Mouse (Mus musculus) embryonic stem cell, embryonic (primary cell): Measurements from ENCODE around the gene Vangl1.

Experiments used
- CTCF ChIA-PET, 4 experiments: fragments of 300-600 bp in 2 of 4; fragments of 350-600 bp in 2 of 4; sonication (Branson Sonifier 250); formaldehyde crosslinking; loops; one replicate each; lab custom pipeline; 2022; ENCODE audit warnings: inconsistent platforms in 2 of 4; lab: Charles Lee
- POLR2A ChIA-PET, 4 experiments: fragments of 300-600 bp in 2 of 4; fragments of 350-600 bp in 2 of 4; sonication (Branson Sonifier 250); formaldehyde crosslinking; loops; one replicate each; lab custom pipeline; 2022; ENCODE audit warnings: antibody characterized with exemption in 4 of 4, inconsistent platforms in 1 of 4; lab: Charles Lee

Vangl1 gene

GRCm38 (mm10) chr3:102205458-102205830 is 951 bp upstream of the Vangl1 start:
- ChIA-PET POLR2A (interaction anchor here (0.7 to 4.8 kb wide), 17 partner anchors 8 to 122 kb away, joined by 3 to 47 read pairs (median 4); no protein-coding TSS in a partner anchor), CTCF (interaction anchor here in 2 of 4 experiments (0.9 to 1.3 kb wide), 3 partner anchors 11 to 12 kb away, joined by 3 to 4 read pairs (median 3); no protein-coding TSS in a partner anchor)

GRCm38 (mm10) chr3:102204734-102205457 is 403 bp upstream of the Vangl1 start:
- CTCF ChIA-PET: interaction anchor here in 3 of 4 experiments (1.0 to 1.3 kb wide), 3 partner anchors 10 to 11 kb away, joined by 3 to 6 read pairs (median 4); no protein-coding TSS in a partner anchor
- POLR2A ChIA-PET: interaction anchor here (0.5 to 4.8 kb wide), 23 partner anchors 9 to 1479 kb away, joined by 3 to 47 read pairs (median 4); no protein-coding TSS in a partner anchor

- ChIA-PET POLR2A (interaction anchor here (0.6 to 4.8 kb wide), 13 partner anchors 9 to 62 kb away, joined by 3 to 47 read pairs (median 5); no protein-coding TSS in a partner anchor), CTCF (no interaction called here)
Measured at GRCm38 (mm10) chr3:102203131-102203530, 1.4 kb downstream of the Vangl1 start.

- ChIA-PET POLR2A (interaction anchor here in 2 of 4 experiments (0.9 to 1.6 kb wide), 4 partner anchors 8 to 33 kb away, joined by 3 to 5 read pairs (median 4); no protein-coding TSS in a partner anchor), CTCF (no interaction called here)
Measured at GRCm38 (mm10) chr3:102199991-102200390, 4.5 kb downstream of the Vangl1 start.

- POLR2A ChIA-PET: interaction anchor here in 3 of 4 experiments (0.9 to 1.9 kb wide), 11 partner anchors 9 to 363 kb away, joined by 3 to 6 read pairs (median 4); no protein-coding TSS in a partner anchor
- CTCF ChIA-PET: no interaction called here
Measured at GRCm38 (mm10) chr3:102199226-102199625, 5.3 kb downstream of the Vangl1 start.

GRCm38 (mm10) chr3:102198446-102198845 is 6.0 kb downstream of the Vangl1 start:
- ChIA-PET POLR2A (interaction anchor here in 3 of 4 experiments (0.9 to 1.9 kb wide), 11 partner anchors 8 to 362 kb away, joined by 3 to 8 read pairs (median 4); no protein-coding TSS in a partner anchor), CTCF (interaction anchor here in 1 of 4 experiments (1.0 kb wide), 1 partner anchor 12 kb away, joined by 3 read pairs; no protein-coding TSS in a partner anchor)

GRCm38 (mm10) chr3:102197746-102198145 is 6.7 kb downstream of the Vangl1 start:
- POLR2A ChIA-PET: interaction anchor here in 3 of 4 experiments (0.5 to 2.2 kb wide), 11 partner anchors 8 to 1010 kb away, joined by 3 to 8 read pairs (median 4); partner anchors contain the start of gene Igsf3 (in 1 of the 3)
- CTCF ChIA-PET: no interaction called here

GRCm38 (mm10) chr3:102197152-102197551 is 7.3 kb downstream of the Vangl1 start:
- ChIA-PET POLR2A (interaction anchor here (0.5 to 2.2 kb wide), 13 partner anchors 8 to 1011 kb away, joined by 3 to 8 read pairs (median 4); partner anchors contain the start of genes Csde1 (in 1 of the 4) and Igsf3 (in 1 of the 4)), CTCF (no interaction called here)

- POLR2A ChIA-PET: interaction anchor here in 3 of 4 experiments (0.9 to 2.2 kb wide), 4 partner anchors 11 to 32 kb away, joined by 3 to 8 read pairs (median 4); no protein-coding TSS in a partner anchor
- CTCF ChIA-PET: interaction anchor here in 1 of 4 experiments (0.6 kb wide), 1 partner anchor 134 kb away, joined by 4 read pairs; no protein-coding TSS in a partner anchor
Measured at GRCm38 (mm10) chr3:102196166-102196565, 8.3 kb downstream of the Vangl1 start.

- ChIA-PET CTCF (interaction anchor here in 1 of 4 experiments (0.6 kb wide), 1 partner anchor 134 kb away, joined by 4 read pairs; no protein-coding TSS in a partner anchor), POLR2A (interaction anchor here in 3 of 4 experiments (0.9 to 2.9 kb wide), 8 partner anchors 18 to 112 kb away, joined by 3 to 10 read pairs (median 4); no protein-coding TSS in a partner anchor)
Measured at GRCm38 (mm10) chr3:102195762-102196161, 8.7 kb downstream of the Vangl1 start.

- ChIA-PET CTCF (interaction anchor here in 3 of 4 experiments (0.6 to 1.3 kb wide), 6 partner anchors 10 to 667 kb away, joined by 3 to 6 read pairs (median 4); partner anchors contain the start of gene Vangl1 (in 2 of the 3)), POLR2A (interaction anchor here (0.5 to 2.9 kb wide), 20 partner anchors 8 to 111 kb away, joined by 3 to 12 read pairs (median 4); partner anchors contain the start of gene Vangl1 (in 2 of the 4))
Measured at GRCm38 (mm10) chr3:102194291-102195051, 10.0 kb downstream of the Vangl1 start.

- ChIA-PET CTCF (interaction anchor here in 3 of 4 experiments (0.6 to 1.3 kb wide), 7 partner anchors 9 to 667 kb away, joined by 3 to 5 read pairs (median 4); partner anchors contain the start of gene Vangl1 (in 1 of the 3)), POLR2A (interaction anchor here (0.5 to 2.9 kb wide), 19 partner anchors 8 to 63 kb away, joined by 3 to 12 read pairs (median 4); partner anchors contain the start of gene Vangl1 (in 2 of the 4))
Measured at GRCm38 (mm10) chr3:102193488-102194290, 10.8 kb downstream of the Vangl1 start.

- ChIA-PET POLR2A (interaction anchor here in 3 of 4 experiments (0.6 to 2.9 kb wide), 7 partner anchors 9 to 39 kb away, joined by 3 to 12 read pairs (median 6); partner anchors contain the start of gene Vangl1 (in 1 of the 3)), CTCF (interaction anchor here in 1 of 4 experiments (1.3 kb wide), 1 partner anchor 25 kb away, joined by 4 read pairs; no protein-coding TSS in a partner anchor)
Measured at GRCm38 (mm10) chr3:102192621-102193020, 11.9 kb downstream of the Vangl1 start.

- POLR2A ChIA-PET: interaction anchor here in 1 of 4 experiments (0.8 kb wide), 1 partner anchor 25 kb away, joined by 4 read pairs; no protein-coding TSS in a partner anchor
- CTCF ChIA-PET: no interaction called here
Measured at GRCm38 (mm10) chr3:102191575-102191974, 12.9 kb downstream of the Vangl1 start.

GRCm38 (mm10) chr3:102190642-102191041 is 13.9 kb downstream of the Vangl1 start:
- POLR2A ChIA-PET: interaction anchor here in 3 of 4 experiments (0.6 to 1.4 kb wide), 14 partner anchors 8 to 107 kb away, joined by 3 to 7 read pairs (median 3); no protein-coding TSS in a partner anchor
- CTCF ChIA-PET: interaction anchor here in 1 of 4 experiments (1.2 kb wide), 1 partner anchor 16 kb away, joined by 3 read pairs; no protein-coding TSS in a partner anchor

- POLR2A ChIA-PET: interaction anchor here in 3 of 4 experiments (0.8 to 1.9 kb wide), 12 partner anchors 9 to 106 kb away, joined by 3 to 7 read pairs (median 4); no protein-coding TSS in a partner anchor
- CTCF ChIA-PET: interaction anchor here in 1 of 4 experiments (1.2 kb wide), 1 partner anchor 17 kb away, joined by 3 read pairs; no protein-coding TSS in a partner anchor
Measured at GRCm38 (mm10) chr3:102190015-102190414, 14.5 kb downstream of the Vangl1 start.
